Mouse (Mus musculus) liver, embryonic 14.5 days (tissue): ENCODE results near the gene Mta3.

Experiments used
- CTCF ChIP-seq: IDR thresholded peaks from 2 replicates; pipeline ENCODE4 v1.5.1; 2016; ENCODE audit warnings: antibody characterized with exemption, low read depth, control low read depth
- EP300 ChIP-seq: IDR thresholded peaks from 2 replicates; pipeline ENCODE4 v1.6.1; 2016; ENCODE audit warnings: antibody characterized with exemption, low read depth

- TF ChIP-seq CTCF (no peak), EP300 (no peak)
Observed at GRCm38 (mm10) chr17:83812200-83812944, 106.4 kb downstream of the Mta3 start.
